In the genomic region with DNA sequence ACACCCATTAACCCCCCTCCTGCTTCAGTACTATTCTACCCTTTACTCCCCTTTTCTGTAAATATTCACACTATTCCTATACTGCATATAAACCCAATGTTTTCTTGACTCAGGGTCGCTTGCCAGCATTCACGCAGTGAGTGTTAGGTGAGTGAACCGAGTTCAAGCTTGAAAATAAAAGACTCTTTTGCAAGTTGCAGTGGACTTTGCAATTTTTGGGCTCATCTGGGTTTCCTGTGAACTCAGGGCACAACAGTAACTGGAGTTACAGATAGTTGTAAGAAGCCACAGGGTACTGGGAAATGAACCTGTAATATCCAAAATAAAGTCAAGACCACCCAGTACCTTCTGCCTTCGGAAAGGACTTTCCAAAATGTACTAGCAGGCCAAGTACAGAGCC, we compare ENCODE assay signal across 28 mouse cellular contexts. TPM values are rescaled to one million over a fixed set of nuclear protein-coding genes. Genes with fewer than 3 reads are reported as not detected.
A peak's percentile ranks its signal among the peaks of the same experiment; 100 is the strongest.
DNase-seq lines count a peak whose midpoint lies in the region; ATAC-seq lines count a peak whose summit lies in the region.
"Had no signal": no experiment of that assay in that cellular context is flagged by ENCODE, and none has a peak within 500 bp of the region (broad histone marks: within the 10 kb centered on the region; RNA-seq: fewer than 3 reads in every experiment).

No protein-coding gene starts in this region.

- H3K27me3 ChIP-seq in forebrain, embryonic 11.5 days (ENCODE audit: control insufficient read depth, insufficient read depth, low read length), result no peaks in the 10 kb centered on the region
- H3K27me3 ChIP-seq in forebrain, embryonic 15.5 days, result no peaks in the 10 kb centered on the region
- H3K27me3 ChIP-seq: embryonic facial prominence, embryonic 13.5 days; forebrain, embryonic 13.5 days; hindbrain, embryonic 13.5 days had no signal

- H3K9me3 ChIP-seq in forebrain, embryonic 11.5 days (ENCODE audit: control insufficient read depth, low read length), result no peaks in the 10 kb centered on the region
- H3K9me3 ChIP-seq in forebrain, embryonic 15.5 days, result no peaks in the 10 kb centered on the region
- H3K9me3 ChIP-seq: embryonic facial prominence, embryonic 10.5 days; forebrain, embryonic 13.5 days; hindbrain, embryonic 13.5 days had no signal

- no peak for ATAC-seq in forebrain, embryonic 11.5 days (replicated peaks; ENCODE audit: low FRiP score)
- no peak for ATAC-seq in forebrain, embryonic 15.5 days (replicated peaks)
- ATAC-seq: activated CD4-positive, CD25-positive, alpha-beta regulatory T cell, adult 4 months; forebrain, embryonic 13.5 days; forebrain, postnatal 0 days; hindbrain, embryonic 16.5 days had no signal

- no peaks in the 10 kb centered on the region for H3K4me1 ChIP-seq in forebrain, embryonic 11.5 days (replicated peaks; ENCODE audit: control insufficient read depth, insufficient read depth, low read length)
- no peaks in the 10 kb centered on the region for H3K4me1 ChIP-seq in forebrain, embryonic 15.5 days
- H3K4me1 ChIP-seq: embryonic facial prominence, embryonic 10.5 days; embryonic facial prominence, embryonic 13.5 days; forebrain, embryonic 13.5 days; hindbrain, embryonic 10.5 days; hindbrain, embryonic 13.5 days had no signal

- H3K4me3 ChIP-seq in forebrain, embryonic 11.5 days (ENCODE audit: low read depth, low read length), result no peak overlapping the region
- H3K4me3 ChIP-seq in forebrain, embryonic 15.5 days, result no peak overlapping the region
- H3K4me3 ChIP-seq: embryonic facial prominence, embryonic 10.5 days; embryonic facial prominence, embryonic 13.5 days; erythroblast, embryonic 14.5 days; forebrain, embryonic 13.5 days; gastrocnemius, adult 2 months; hindbrain, embryonic 10.5 days; hindbrain, embryonic 13.5 days had no signal

- H3K9ac ChIP-seq in forebrain, embryonic 11.5 days (ENCODE audit: low read length), result no peak overlapping the region
- no peak overlapping the region for H3K9ac ChIP-seq in forebrain, embryonic 15.5 days (replicated peaks)
- H3K9ac ChIP-seq: embryonic facial prominence, embryonic 13.5 days; forebrain, embryonic 13.5 days; forebrain, postnatal 0 days; hindbrain, embryonic 13.5 days had no signal

- WGBS in forebrain, embryonic 11.5 days, result 86% methylated on average over 4 of the region's 4 CpGs
- 88% methylated on average over 4 of the region's 4 CpGs for whole genome bisulfite sequencing in forebrain, embryonic 15.5 days

- no peak overlapping the region for H3K4me2 ChIP-seq in forebrain, embryonic 11.5 days (ENCODE audit: low read depth, low read length, severe bottlenecking)
- no peak overlapping the region for H3K4me2 ChIP-seq in forebrain, embryonic 15.5 days (replicated peaks)
- H3K4me2 ChIP-seq: embryonic facial prominence, embryonic 13.5 days; forebrain, embryonic 13.5 days; hindbrain, embryonic 13.5 days had no signal

- H3K27ac ChIP-seq in forebrain, embryonic 11.5 days (ENCODE audit: low read depth, low read length), result no peak overlapping the region
- no peak overlapping the region for H3K27ac ChIP-seq in forebrain, embryonic 15.5 days (replicated peaks)
- H3K27ac ChIP-seq: embryonic facial prominence, embryonic 10.5 days; embryonic facial prominence, embryonic 13.5 days; forebrain, embryonic 13.5 days; gastrocnemius, adult 2 months; hindbrain, embryonic 10.5 days; hindbrain, embryonic 13.5 days had no signal

- H3K36me3 ChIP-seq in forebrain, embryonic 11.5 days (ENCODE audit: control insufficient read depth, insufficient read depth, low read length), result no peaks in the 10 kb centered on the region
- H3K36me3 ChIP-seq in forebrain, embryonic 15.5 days, result no peaks in the 10 kb centered on the region
- H3K36me3 ChIP-seq: embryonic facial prominence, embryonic 10.5 days; embryonic facial prominence, embryonic 13.5 days; hindbrain, embryonic 10.5 days; hindbrain, embryonic 13.5 days had no signal

- peak; percentile 15 for DNase-seq in forebrain, embryonic 11.5 days (ENCODE audit: low spot score)
- DNase-seq in kidney, adult 11 months, result peak; percentile 11
- no peak for DNase-seq in kidney, postnatal 10 days
- DNase-seq in kidney, adult 9 months, result peak; percentile 63
- DNase-seq in kidney, postnatal 25 days, result no peak
- DNase-seq: adrenal gland, adult 8-10 months; adrenal gland, postnatal 25 days; cerebellum, adult 11-12 months; cerebellum, adult 8-10 months; cerebellum, postnatal 10 days; cerebellum, postnatal 36 days; embryo, embryonic 11 days; forebrain, postnatal 0 days; gastrocnemius, adult 2 months; gastrocnemius, postnatal 14 days; heart, adult 18-20 months; heart, postnatal 36 days had no signal

RNA-seq across cellular contexts. Expression of gene Htr5a, which starts 58.2 kb away (rescaled TPM):
- 0.05 TPM in 1 of 2 replicates, not detected in the other for polyA plus RNA-seq in forebrain, embryonic 11.5 days (2014; fragmentation: Nextera tagmentation; extraction: Ambion mirVana)
- 0.66 and 0.72 TPM in 2 replicates for polyA plus RNA-seq in forebrain, embryonic 15.5 days (2015; fragmentation: Nextera tagmentation; extraction: Ambion mirVana)
- polyA plus RNA-seq: activated CD4-positive, CD25-positive, alpha-beta regulatory T cell, adult 4 months; embryonic facial prominence, embryonic 10.5 days; embryonic facial prominence, embryonic 13.5 days; erythroblast, embryonic 14.5 days; heart, embryonic 14.5 days; heart, postnatal 0 days had no signal

Comparison
In these comparisons a context has a peak if more than half of its experiments do, and no peak if none do; other contexts are left out.
1. DNase-seq: peak in forebrain, embryonic 11.5 days (single experiment), kidney, adult 11 months (single experiment) and kidney, adult 9 months (single experiment); none in kidney, postnatal 10 days (single experiment) and kidney, postnatal 25 days (0 of 2).